In the genomic region with DNA sequence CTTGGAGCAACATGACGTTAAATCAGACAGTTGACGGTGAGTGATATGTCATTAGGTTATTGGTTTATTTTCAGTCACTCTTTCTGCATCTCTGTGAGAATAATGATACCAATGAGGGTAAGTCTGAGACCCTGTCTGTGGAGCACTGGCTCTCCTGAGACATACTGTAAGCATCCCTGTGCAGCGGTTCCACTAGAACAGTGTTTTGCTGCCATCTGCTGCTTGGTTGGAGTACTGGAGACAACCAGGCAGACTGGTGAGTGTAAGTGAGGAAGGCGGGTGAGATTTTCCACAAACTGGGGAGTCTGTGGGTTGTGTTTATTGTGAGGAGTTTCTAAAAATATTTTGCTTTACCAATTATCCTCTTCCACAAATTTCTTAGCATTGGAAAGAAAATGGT, we compare ENCODE assay signal across 9 mouse cellular contexts.
DNase-seq lines count a peak whose midpoint lies in the region; ATAC-seq and TF ChIP-seq lines count a peak whose summit lies in the region.
"Had no signal": no experiment of that assay in that cellular context is flagged by ENCODE, and none has a peak within 500 bp of the region (broad histone marks: within the 10 kb centered on the region; RNA-seq: fewer than 3 reads in every experiment).

No protein-coding gene starts in this region.

- TF ChIP-seq POLR2A in MEL (IDR thresholded peaks at IDR 0.05; ENCODE audit: control insufficient read depth in 1 of 2, insufficient read depth in 1 of 2, low read depth in 1 of 2, low read length in 2 of 2, poor library complexity in 1 of 2): no peak

- H3K79me2 ChIP-seq in MEL (ENCODE audit: control insufficient read depth, insufficient read depth, low read length, poor library complexity): no peaks in the 10 kb centered on the region

- 42% methylated on average over 4 of the region's 4 CpGs for WGBS in forebrain, embryonic 10.5 days
- 32% methylated on average over 4 of the region's 4 CpGs for WGBS in lung, embryonic 15.5 days

- no peak overlapping the region for H3K9ac ChIP-seq in MEL (ENCODE audit: control insufficient read depth, low read depth, low read length, poor library complexity, severe bottlenecking)
- no peak overlapping the region for H3K9ac ChIP-seq in lung, embryonic 15.5 days
- H3K9ac ChIP-seq: limb, embryonic 12.5 days had no signal

- intact Hi-C loops in heart, postnatal 36 days (cut with DNase I): loop anchor here (1.0 to 2.0 kb wide), 2 partner anchors 136 to 210 kb away; no protein-coding TSS in a partner anchor

- no peaks in the 10 kb centered on the region for H3K9me3 ChIP-seq in MEL (replicated peaks; ENCODE audit: insufficient read depth, low read length)
- no peaks in the 10 kb centered on the region for H3K9me3 ChIP-seq in forebrain, embryonic 10.5 days
- H3K9me3 ChIP-seq in lung, embryonic 15.5 days: no peaks in the 10 kb centered on the region
- H3K9me3 ChIP-seq: limb, embryonic 12.5 days had no signal

- no peak overlapping the region for H3K4me2 ChIP-seq in lung, embryonic 15.5 days
- H3K4me2 ChIP-seq: limb, embryonic 12.5 days had no signal

- ATAC-seq in lung, embryonic 15.5 days (ENCODE audit: borderline replicate concordance, extremely low read depth, low FRiP score, low TSS enrichment): peak; percentile 75; the same call in 1 of the 2 replicates

- peak; percentile 19 to 63 (median 51); a peak in 5 of 6 replicates for TF ChIP-seq CTCF in MEL (IDR thresholded peaks at IDR 0.05 in 2 of 3, conservative IDR thresholded peaks at IDR 0.05 in 1 of 3; ENCODE audit: control insufficient read depth in 1 of 3, insufficient read depth in 1 of 3, low read depth in 2 of 3, low read length in 3 of 3, poor library complexity in 1 of 3, severe bottlenecking in 1 of 3)

- TF ChIP-seq RAD21 in MEL (IDR thresholded peaks at IDR 0.05; ENCODE audit: low read depth, low read length): peak; percentile 65

- no peak for TF ChIP-seq EP300 in MEL (IDR thresholded peaks at IDR 0.05; ENCODE audit: low read depth in 1 of 2, low read length in 2 of 2)

- H3K27me3 ChIP-seq in MEL (ENCODE audit: control insufficient read depth in 1 of 2, insufficient read depth in 2 of 2, low read length in 2 of 2): no peaks in the 10 kb centered on the region
- no peaks in the 10 kb centered on the region; the same call in 1 of the 2 replicates for H3K27me3 ChIP-seq in forebrain, embryonic 10.5 days (ENCODE audit: poor library complexity, severe bottlenecking)
- peaks cover 19% of the 10 kb centered on the region for H3K27me3 ChIP-seq in lung, embryonic 15.5 days

- H3K27ac ChIP-seq in MEL (ENCODE audit: control insufficient read depth, low read depth, low read length): no peak overlapping the region
- H3K27ac ChIP-seq in forebrain, embryonic 10.5 days: no peak overlapping the region
- no peak overlapping the region for H3K27ac ChIP-seq in lung, embryonic 15.5 days
- H3K27ac ChIP-seq: limb, embryonic 12.5 days had no signal

- no peak overlapping the region for H3K4me3 ChIP-seq in MEL (ENCODE audit: control insufficient read depth in 1 of 2, insufficient read depth in 1 of 2, low read depth in 2 of 2, low read length in 2 of 2)
- no peak overlapping the region for H3K4me3 ChIP-seq in forebrain, embryonic 10.5 days
- no peak overlapping the region for H3K4me3 ChIP-seq in lung, embryonic 15.5 days
- H3K4me3 ChIP-seq: limb, embryonic 12.5 days had no signal

- DNase-seq in MEL (ENCODE audit: low read depth, low spot score): peak; percentile 43
- peak; percentile 8 for DNase-seq in c-Kit-negative CD71-positive TER-119-positive erythroid progenitor cells, embryonic 14.5 days (ENCODE audit: low read depth, low spot score)
- DNase-seq in forebrain, embryonic 10.5 days (ENCODE audit: extremely low spot score, low spot score): peak; percentile 83
- peak; percentile 73 to 83 for DNase-seq in heart, postnatal 36 days
- DNase-seq in layer of hippocampus, adult 18-20 months (ENCODE audit: low spot score in 2 of 2): peak; percentile 48 to 85
- DNase-seq in retina, embryonic 14.5 days (ENCODE audit: low spot score): peak; percentile 87
- DNase-seq in urinary bladder, postnatal 10 days (ENCODE audit: low spot score): peak; percentile 26

- no peaks in the 10 kb centered on the region for H3K4me1 ChIP-seq in MEL (ENCODE audit: control insufficient read depth in 1 of 2, insufficient read depth in 2 of 2, low read length in 2 of 2)
- H3K4me1 ChIP-seq in forebrain, embryonic 10.5 days: peaks cover 9% of the 10 kb centered on the region
- H3K4me1 ChIP-seq in lung, embryonic 15.5 days: no peaks in the 10 kb centered on the region

- no peaks in the 10 kb centered on the region for H3K36me3 ChIP-seq in MEL (ENCODE audit: control insufficient read depth in 1 of 2, insufficient read depth in 2 of 2, low read length in 2 of 2)
- H3K36me3 ChIP-seq in forebrain, embryonic 10.5 days (replicated peaks): no peaks in the 10 kb centered on the region
- H3K36me3 ChIP-seq in lung, embryonic 15.5 days: no peaks in the 10 kb centered on the region
- H3K36me3 ChIP-seq: limb, embryonic 12.5 days had no signal

TF ChIP-seq in MEL, 35 proteins besides CTCF, POLR2A, EP300 and RAD21:
- no peak for TF ChIP-seq MAFK (IDR thresholded peaks at IDR 0.05; ENCODE audit: borderline replicate concordance, low read depth, low read length)
- TF ChIP-seq NRF1 (IDR thresholded peaks at IDR 0.05; ENCODE audit: insufficient read depth, low read depth, low read length, poor library complexity, severe bottlenecking): no peak
- TF ChIP-seq MYB (IDR thresholded peaks at IDR 0.05; ENCODE audit: low read depth, low read length): no peak
- TF ChIP-seq JUND (IDR thresholded peaks at IDR 0.05; ENCODE audit: low read depth, low read length): no peak
- TF ChIP-seq MYC (IDR thresholded peaks at IDR 0.05; ENCODE audit: low read depth, low read length): no peak
- TF ChIP-seq E2F4 (IDR thresholded peaks at IDR 0.05; ENCODE audit: borderline replicate concordance, low read depth, low read length): no peak
- TF ChIP-seq MAX (IDR thresholded peaks at IDR 0.05; ENCODE audit: low read length): no peak
- TF ChIP-seq MXI1 (IDR thresholded peaks at IDR 0.05; ENCODE audit: low read depth, low read length): no peak
- TF ChIP-seq TCF12 (IDR thresholded peaks at IDR 0.05; ENCODE audit: low read depth, low read length): no peak
- no peak for TF ChIP-seq UBTF (IDR thresholded peaks at IDR 0.05; ENCODE audit: borderline replicate concordance, insufficient read depth, low read depth, low read length)
- peak; percentile 36; the same call in 1 of the 2 replicates for TF ChIP-seq ZC3H11A (IDR thresholded peaks at IDR 0.05; ENCODE audit: low read depth, low read length)
- peak; percentile 58 for TF ChIP-seq SMC3 (IDR thresholded peaks at IDR 0.05; ENCODE audit: low read depth, low read length)
- TF ChIP-seq GABPA (IDR thresholded peaks at IDR 0.05; ENCODE audit: low read depth, low read length): no peak
- no peak for TF ChIP-seq TBP (IDR thresholded peaks at IDR 0.05; ENCODE audit: low read depth, low read length)
- no peak for TF ChIP-seq MEF2A (IDR thresholded peaks at IDR 0.05; ENCODE audit: extremely low read depth, insufficient replicate concordance, low read depth, low read length, poor library complexity, severe bottlenecking)

Comparison
In these comparisons a context has a peak if more than half of its experiments do, and no peak if none do; other contexts are left out.
1. DNase-seq: peak in every context shown above with its lines; median percentile 87 in retina, embryonic 14.5 days; 83 in forebrain, embryonic 10.5 days; 78 in heart, postnatal 36 days; 66 in layer of hippocampus, adult 18-20 months; 43 in MEL; 26 in urinary bladder, postnatal 10 days; 8 in c-Kit-negative CD71-positive TER-119-positive erythroid progenitor cells, embryonic 14.5 days.